Mouse (Mus musculus) limb, embryonic 11.5 days (tissue): Measurements from ENCODE around the gene Hpca. TPM values are rescaled to one million over a fixed set of nuclear protein-coding genes. Genes with fewer than 3 reads are reported as not detected.
A peak's percentile ranks its signal among the peaks of the same experiment; 100 is the strongest.

ENCODE experiments used
- ATAC-seq: fragments of 200-750 bp; cut with Nextera tagmentation; 2 replicates; pipeline ENCODE4 v1.8.0; 2017; ENCODE audit warnings: low read depth; ENCODE audit not compliant: insufficient number of reproducible peaks, low FRiP score, low TSS enrichment
- DNase-seq: peaks from one replicate; pipeline ENCODE4 v3.0.0-alpha.2; 2015; ENCODE audit warnings: low spot score
- H3K27ac ChIP-seq: fragments of 300-500 bp; sonication (generic); replicated peaks from 2 replicates; pipeline ENCODE4 v1.5.1; 2014; ENCODE audit warnings: low read depth, mild to moderate bottlenecking, low read length
- H3K27me3 ChIP-seq: fragments of 300-500 bp; sonication (generic); 2 replicates; pipeline ENCODE4 v1.6.1; 2014; ENCODE audit warnings: mild to moderate bottlenecking, low read length, mixed read lengths; ENCODE audit not compliant: control insufficient read depth, insufficient read depth
- H3K36me3 ChIP-seq: fragments of 300-500 bp; sonication (generic); 2 replicates; pipeline ENCODE4 v1.6.1; 2014; ENCODE audit warnings: mild to moderate bottlenecking, low read length, moderate library complexity, mixed read lengths; ENCODE audit not compliant: control insufficient read depth, insufficient read depth
- H3K4me1 ChIP-seq: fragments of 300-500 bp; sonication (generic); 2 replicates; pipeline ENCODE4 v1.6.1; 2014; ENCODE audit warnings: low read length, mixed read lengths; ENCODE audit not compliant: control insufficient read depth, insufficient read depth
- H3K4me2 ChIP-seq: fragments of 300-500 bp; sonication (generic); 2 replicates; pipeline ENCODE4 v1.6.1; 2014; ENCODE audit warnings: low read depth, mild to moderate bottlenecking, moderate library complexity; ENCODE audit not compliant: severe bottlenecking
- H3K4me3 ChIP-seq: fragments of 300-500 bp; sonication (generic); 2 replicates; pipeline ENCODE4 v1.5.1; 2014; ENCODE audit warnings: low read depth, low read length
- H3K9ac ChIP-seq: fragments of 300-500 bp; sonication (generic); 2 replicates; pipeline ENCODE4 v1.6.1; 2014; ENCODE audit warnings: mild to moderate bottlenecking, low read length
- H3K9me3 ChIP-seq: fragments of 300-500 bp; sonication (generic); 2 replicates; pipeline ENCODE4 v1.6.1; 2016; ENCODE audit warnings: low read length; ENCODE audit not compliant: control insufficient read depth
- WGBS: fragments of 180-500 bp; shearing (Covaris S2); extraction: QIAGEN DNeasy Blood & Tissue Kit; methylation state at CpG from one replicate; pipeline ENCODE4 v1.1.7; 2014; 5-methylcytosine and 5-hydroxymethylcytosine counted together
- polyA plus RNA-seq: library from polyadenylated mRNA; unstranded; fragments of >200 nt; fragmentation: Nextera tagmentation; extraction: Ambion mirVana; gene quantifications from 2 replicates; pipeline ENCODE4 v1.2.1, GENCODE M21; 2014

Gene Hpca
- polyA plus RNA-seq, 1 experiment from 2014 or later = 0.19 TPM

GRCm38 (mm10) chr4:129107348-129107899, 14.4 kb downstream of the Hpca start:
- H3K27ac ChIP-seq = no peak overlapping the region
- no peaks in the 10 kb centered on the region for H3K36me3 ChIP-seq
- DNase-seq = no peak
- no peak for ATAC-seq
- 77% methylated on average over 10 of the region's 10 CpGs for WGBS
- H3K9me3 ChIP-seq = no peaks in the 10 kb centered on the region
- H3K4me3 ChIP-seq = no peak overlapping the region
- peaks cover 26% of the 10 kb centered on the region for H3K27me3 ChIP-seq
- H3K9ac ChIP-seq = no peak overlapping the region
- peaks cover 4% of the 10 kb centered on the region; the same call in 1 of the 2 replicates for H3K4me1 ChIP-seq
- no peak overlapping the region for H3K4me2 ChIP-seq

GRCm38 (mm10) chr4:129106073-129106472, 15.8 kb downstream of the Hpca start:
- H3K4me2 ChIP-seq = no peak overlapping the region

GRCm38 (mm10) chr4:129105356-129105755, 16.5 kb downstream of the Hpca start, which contains the start of gene Tmem54:
Gene Tmem54, plus strand, starts transcription at chr4:129105548.
- peak within 1 kb of the TSS; percentile 12; the same call in 1 of the 2 replicates for H3K9ac ChIP-seq
- H3K4me3 ChIP-seq = peak within 1 kb of the TSS; percentile 24
- peak; percentile 35; the same call in 1 of the 2 replicates for ATAC-seq
- peak within 1 kb of the TSS; percentile 47 for H3K4me2 ChIP-seq
- no peaks in the 10 kb centered on the region for H3K9me3 ChIP-seq
- H3K27me3 ChIP-seq = peaks cover 26% of the 10 kb centered on the region
- DNase-seq = peak; percentile 53
- H3K36me3 ChIP-seq = no peaks in the 10 kb centered on the region
- H3K4me1 ChIP-seq = peaks cover 4% of the 10 kb centered on the region; the same call in 1 of the 2 replicates
- H3K27ac ChIP-seq = no peak within 1 kb of the TSS
- WGBS = 1% methylated on average over 40 of the region's 40 CpGs

More at GRCm38 (mm10) chr4:129106073-129106472, 15.8 kb downstream of the Hpca start:
- no peaks in the 10 kb centered on the region for H3K9me3 ChIP-seq
- H3K4me3 ChIP-seq = no peak overlapping the region
- H3K36me3 ChIP-seq = no peaks in the 10 kb centered on the region
- peaks cover 26% of the 10 kb centered on the region for H3K27me3 ChIP-seq
- ATAC-seq (no peak), DNase-seq (no peak)
- no peak overlapping the region for H3K27ac ChIP-seq
- H3K9ac ChIP-seq = no peak overlapping the region; the same call in 1 of the 2 replicates
- 14% methylated on average over 9 of the region's 9 CpGs for WGBS
- peaks cover 4% of the 10 kb centered on the region; the same call in 1 of the 2 replicates for H3K4me1 ChIP-seq

- ATAC-seq = no peak
- 83% methylated on average over 14 of the region's 14 CpGs for WGBS
- no peak overlapping the region for H3K27ac ChIP-seq
- no peak overlapping the region for H3K4me2 ChIP-seq
- H3K36me3 ChIP-seq = no peaks in the 10 kb centered on the region
- H3K4me1 ChIP-seq = peaks cover 4% of the 10 kb centered on the region; the same call in 1 of the 2 replicates
- no peak overlapping the region for H3K4me3 ChIP-seq
- H3K9ac ChIP-seq = no peak overlapping the region
- no peak for DNase-seq
- peaks cover 26% of the 10 kb centered on the region for H3K27me3 ChIP-seq
- H3K9me3 ChIP-seq = no peaks in the 10 kb centered on the region
Observed at GRCm38 (mm10) chr4:129102133-129102829, 19.6 kb downstream of the Hpca start.

- Histone ChIP-seq H3K9me3 (no peaks in the 10 kb centered on the region), H3K27me3 (no peaks in the 10 kb centered on the region), H3K4me1 (no peaks in the 10 kb centered on the region), H3K4me3 (no peak overlapping the region), H3K27ac (no peak overlapping the region), H3K9ac (no peak overlapping the region), H3K36me3 (no peaks in the 10 kb centered on the region), H3K4me2 (no peak overlapping the region)
- ATAC-seq (no peak), DNase-seq (no peak)
- 75% methylated on average over 7 of the region's 7 CpGs for WGBS
Observed at GRCm38 (mm10) chr4:129097006-129097405, 24.8 kb downstream of the Hpca start.

- 24% methylated on average over 15 of the region's 15 CpGs for WGBS
- H3K36me3 ChIP-seq = no peaks in the 10 kb centered on the region
- H3K9ac ChIP-seq = no peak overlapping the region
- no peaks in the 10 kb centered on the region for H3K27me3 ChIP-seq
- H3K4me3 ChIP-seq = no peak overlapping the region
- H3K9me3 ChIP-seq = no peaks in the 10 kb centered on the region
- H3K4me1 ChIP-seq = no peaks in the 10 kb centered on the region
- DNase-seq (no peak), ATAC-seq (no peak)
- H3K27ac ChIP-seq = no peak overlapping the region
- no peak overlapping the region for H3K4me2 ChIP-seq
Observed at GRCm38 (mm10) chr4:129095276-129095675, 26.6 kb downstream of the Hpca start.

GRCm38 (mm10) chr4:129087850-129088249, 34.0 kb downstream of the Hpca start:
- WGBS = 50% methylated on average over 5 of the region's 5 CpGs
- ATAC-seq = no peak

GRCm38 (mm10) chr4:129086078-129086477, 35.8 kb downstream of the Hpca start:
- ATAC-seq (no peak), DNase-seq (peak; percentile 88)
- peaks cover 4% of the 10 kb centered on the region for H3K36me3 ChIP-seq
- no peak overlapping the region for H3K4me3 ChIP-seq
- H3K27me3 ChIP-seq = no peaks in the 10 kb centered on the region
- no peak overlapping the region for H3K4me2 ChIP-seq
- no peaks in the 10 kb centered on the region for H3K4me1 ChIP-seq
- WGBS = 29% methylated on average over 8 of the region's 8 CpGs
- no peak overlapping the region for H3K27ac ChIP-seq
- H3K9ac ChIP-seq = no peak overlapping the region
- no peaks in the 10 kb centered on the region for H3K9me3 ChIP-seq

More at GRCm38 (mm10) chr4:129087850-129088249, 34.0 kb downstream of the Hpca start:
- peaks cover 4% of the 10 kb centered on the region for H3K36me3 ChIP-seq
- no peak overlapping the region for H3K27ac ChIP-seq
- no peak overlapping the region for H3K9ac ChIP-seq
- H3K4me2 ChIP-seq = no peak overlapping the region
- H3K9me3 ChIP-seq = no peaks in the 10 kb centered on the region
- DNase-seq = no peak
- no peak overlapping the region for H3K4me3 ChIP-seq
- H3K27me3 ChIP-seq = no peaks in the 10 kb centered on the region
- H3K4me1 ChIP-seq = no peaks in the 10 kb centered on the region
